Mouse (Mus musculus) lung, postnatal 0 days (tissue): Measurements from ENCODE around the gene Tmem82.

Source experiments
- CTCF ChIP-seq: IDR thresholded peaks from 2 replicates; pipeline ENCODE4 v1.5.1; 2016; ENCODE audit warnings: antibody characterized with exemption, mild to moderate bottlenecking
- EP300 ChIP-seq: IDR thresholded peaks from 2 replicates; pipeline ENCODE4 v1.6.1; 2016; ENCODE audit warnings: antibody characterized with exemption, mild to moderate bottlenecking, control low read depth

DNA sequence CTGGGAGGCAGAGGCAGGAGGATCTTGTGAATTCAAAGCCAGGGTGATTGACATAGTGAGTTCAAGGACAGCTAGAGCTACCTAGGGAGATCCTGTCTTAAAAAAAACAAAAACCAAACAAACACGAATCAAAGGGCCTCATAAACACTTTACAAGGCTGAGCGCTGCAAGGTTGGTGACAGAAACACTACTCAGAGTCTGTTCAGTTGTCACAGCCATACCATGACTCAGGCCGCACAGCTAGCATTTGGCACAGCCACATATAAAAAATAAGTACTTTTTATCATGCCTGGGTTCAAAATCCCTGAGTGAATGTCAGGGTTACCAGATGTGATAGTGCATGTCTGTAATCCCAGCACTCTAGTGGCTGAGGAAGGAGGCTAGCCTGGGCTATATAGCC is 28.8 kb upstream of the Tmem82 start:
- no peak for TF ChIP-seq CTCF
- no peak for TF ChIP-seq EP300
